Mouse (Mus musculus) hindbrain, postnatal 0 days (tissue): ENCODE data around the gene Nebl. TPM values are rescaled to one million over a fixed set of nuclear protein-coding genes. Genes with fewer than 3 reads are reported as not detected.

ENCODE experiments used
- ATAC-seq: fragments of 200-750 bp; cut with Nextera tagmentation; 2 replicates; pipeline ENCODE4 v1.8.0; 2017; ENCODE audit warnings: mild to moderate bottlenecking, moderate TSS enrichment, moderate library complexity
- DNase-seq: peaks from one replicate; pipeline ENCODE4 v3.0.0-alpha.2; 2015; ENCODE audit warnings: low spot score
- H3K27ac ChIP-seq: fragments of 300-500 bp; sonication (generic); 2 replicates; pipeline ENCODE4 v1.5.1; 2014; ENCODE audit warnings: mild to moderate bottlenecking
- H3K27me3 ChIP-seq: fragments of 300-500 bp; sonication (generic); 2 replicates; pipeline ENCODE4 v1.6.1; 2014; ENCODE audit warnings: low read length, mixed read lengths; ENCODE audit not compliant: insufficient read depth
- H3K36me3 ChIP-seq: fragments of 300-500 bp; sonication (generic); 2 replicates; pipeline ENCODE4 v1.6.1; 2014; ENCODE audit warnings: low read length, mixed read lengths; ENCODE audit not compliant: insufficient read depth
- H3K4me1 ChIP-seq: fragments of 300-500 bp; sonication (generic); 2 replicates; pipeline ENCODE4 v1.6.1; 2014; ENCODE audit warnings: antibody characterized with exemption, low read length, mixed read lengths; ENCODE audit not compliant: insufficient read depth
- H3K4me2 ChIP-seq: fragments of 300-500 bp; sonication (generic); 2 replicates; pipeline ENCODE4 v1.6.1; 2014; ENCODE audit warnings: low read depth, mild to moderate bottlenecking, low read length, moderate library complexity, mixed read lengths
- H3K4me3 ChIP-seq: fragments of 300-500 bp; sonication (generic); 2 replicates; pipeline ENCODE4 v1.5.1; 2014; ENCODE audit warnings: low read length
- H3K9ac ChIP-seq: fragments of 300-500 bp; sonication (generic); replicated peaks from 2 replicates; pipeline ENCODE4 v1.6.1; 2014; ENCODE audit warnings: mild to moderate bottlenecking, low read length, moderate library complexity, mixed read lengths
- H3K9me3 ChIP-seq: fragments of 300-500 bp; sonication (generic); 2 replicates; pipeline ENCODE4 v1.6.1; 2016; ENCODE audit warnings: low read length, mixed read lengths
- CTCF ChIP-seq: IDR thresholded peaks from 2 replicates; pipeline ENCODE4 v1.5.1; 2016; ENCODE audit warnings: antibody characterized with exemption, control low read depth, low read depth
- WGBS: fragments of 180-500 bp; shearing (Covaris S2); extraction: QIAGEN DNeasy Blood & Tissue Kit; methylation state at CpG from one replicate; pipeline ENCODE4 v1.1.7; 2014; 5-methylcytosine and 5-hydroxymethylcytosine counted together
- polyA plus RNA-seq: library from polyadenylated mRNA; unstranded; fragments of >200 nt; fragmentation: Nextera tagmentation; extraction: Ambion mirVana; gene quantifications from 2 replicates; pipeline ENCODE4 v1.2.1, GENCODE M21; 2015
- total RNA-seq: library from RNA; depleted of rRNA; stranded (reverse); fragments of >200 nt; gene quantifications from 2 replicates; pipeline ENCODE4 v1.2.3, GENCODE M21; 2014

Gene Nebl
- total and polyA plus RNA-seq, 2 experiments from 2014 or later: 15.4 to 25.8 TPM

DNA sequence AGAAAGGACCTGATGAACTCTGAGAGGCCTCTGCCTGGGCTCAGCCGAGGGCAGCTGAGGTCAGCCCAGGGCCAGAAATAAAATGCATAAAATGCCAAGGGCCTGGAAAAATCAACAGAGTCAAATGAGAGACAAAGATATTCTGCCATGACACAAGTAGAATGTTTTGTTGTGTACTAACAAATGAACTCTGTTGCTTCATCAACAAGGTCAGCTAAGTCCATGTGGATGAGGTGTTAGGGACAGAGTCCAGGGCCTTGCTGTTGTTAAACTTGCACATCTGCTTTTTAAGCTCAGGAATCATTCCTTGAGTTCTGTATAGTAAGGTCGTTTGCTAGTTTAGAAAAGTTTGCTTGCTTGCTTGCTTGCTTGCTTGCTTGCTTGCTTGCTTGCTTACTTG, 9.2 kb upstream of the Nebl start:
- no peak overlapping the region for H3K9ac ChIP-seq
- no peaks in the 10 kb centered on the region; the same call in 1 of the 2 replicates for H3K4me1 ChIP-seq
- no peak overlapping the region for H3K4me2 ChIP-seq
- DNase-seq: no peak
- no peaks in the 10 kb centered on the region for H3K36me3 ChIP-seq
- no peak overlapping the region for H3K27ac ChIP-seq
- H3K4me3 ChIP-seq: no peak overlapping the region
- no peaks in the 10 kb centered on the region for H3K27me3 ChIP-seq
- TF ChIP-seq CTCF: no peak
- ATAC-seq: no peak
- WGBS: 64% methylated on average over 2 of the region's 2 CpGs
- H3K9me3 ChIP-seq: no peaks in the 10 kb centered on the region

DNA sequence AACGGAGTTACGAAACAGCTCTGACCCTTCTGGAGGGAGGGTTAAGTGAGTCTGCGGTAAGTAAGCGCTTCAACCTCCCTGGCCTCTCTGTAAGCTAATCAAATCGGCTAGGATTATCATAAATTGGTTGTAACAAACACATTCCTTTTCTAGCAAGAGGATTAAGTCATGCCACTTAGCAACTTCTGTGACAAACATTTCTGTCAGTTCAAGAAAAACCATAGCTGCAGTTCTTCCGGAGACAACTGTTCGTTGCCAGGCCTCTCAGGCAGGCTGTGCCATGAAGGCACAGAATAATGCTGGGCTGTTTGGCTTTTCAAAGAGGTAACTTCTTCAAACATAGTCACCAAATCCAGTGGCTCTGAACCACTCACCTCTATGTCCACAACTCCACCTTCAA, 946 bp upstream of the Nebl start:
- DNase-seq (no peak), ATAC-seq (no peak)
- H3K4me1 ChIP-seq: no peaks in the 10 kb centered on the region
- TF ChIP-seq CTCF: no peak
- H3K27ac ChIP-seq: no peak overlapping the region
- no peak overlapping the region for H3K4me3 ChIP-seq
- H3K4me2 ChIP-seq: peak overlapping the region; percentile 91; the same call in 1 of the 2 replicates
- 40% methylated on average over 7 of the region's 7 CpGs for WGBS
- H3K27me3 ChIP-seq: 0 out of 2 replicates have a peak, but pooled peaks cover 3% of the 10 kb centered on the region
- H3K9ac ChIP-seq: no peak overlapping the region
- H3K36me3 ChIP-seq: no peaks in the 10 kb centered on the region
- H3K9me3 ChIP-seq: no peaks in the 10 kb centered on the region

DNA sequence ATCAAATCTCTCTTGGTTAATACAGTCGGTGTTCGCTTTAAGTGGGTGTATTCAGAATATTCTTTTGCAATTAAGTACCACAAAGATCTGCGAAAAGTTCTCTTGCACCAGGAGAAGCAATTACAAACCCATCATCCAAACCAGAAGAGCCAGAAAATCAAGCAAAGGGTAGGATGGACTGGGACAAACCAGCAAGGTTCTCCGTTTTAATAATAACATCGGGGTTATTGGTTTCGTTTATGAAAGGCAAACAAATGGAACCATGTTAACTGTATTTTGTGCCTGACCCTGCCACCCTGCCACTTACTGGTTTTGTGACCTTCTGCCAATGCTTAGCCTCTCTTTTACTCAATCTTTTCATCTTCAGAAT, 552 bp upstream of the Nebl start:
- WGBS: 13% methylated on average over 6 of the region's 6 CpGs
- no peak for ATAC-seq

DNA sequence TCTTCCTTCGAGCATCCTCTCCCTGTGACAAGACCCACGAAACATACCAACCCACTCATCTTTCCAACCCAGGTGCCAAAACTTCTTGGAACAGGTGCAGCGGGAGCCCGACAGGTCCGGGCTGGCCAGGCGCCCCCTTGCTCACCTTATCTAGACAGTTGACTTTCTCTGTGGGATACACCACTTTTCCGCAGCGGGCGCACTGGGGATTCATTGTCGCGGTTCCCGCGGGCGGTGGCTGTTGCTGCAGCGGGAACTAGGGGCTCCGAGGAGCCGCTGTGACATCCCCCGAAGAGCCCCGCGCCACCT, 662 bp downstream of the Nebl start:
- Histone ChIP-seq H3K27me3 (0 out of 2 replicates have a peak, but pooled peaks cover 3% of the 10 kb centered on the region), H3K27ac (peak overlapping the region; percentile 71), H3K9ac (peak overlapping the region; percentile 55), H3K9me3 (no peaks in the 10 kb centered on the region), H3K4me2 (peak overlapping the region; percentile 91), H3K4me1 (no peaks in the 10 kb centered on the region), H3K4me3 (peak overlapping the region; percentile 50), H3K36me3 (no peaks in the 10 kb centered on the region)
- WGBS: 2% methylated on average over 20 of the region's 20 CpGs
- DNase-seq (no peak), ATAC-seq (no peak)
- TF ChIP-seq CTCF: 0 out of 2 replicates have a peak, but pooled peaks have one; percentile 14

More for the DNA sequence above, 552 bp upstream of the Nebl start:
- Histone ChIP-seq H3K4me2 (peak overlapping the region; percentile 91), H3K27ac (peak overlapping the region; percentile 71; the same call in 1 of the 2 replicates), H3K4me3 (peak overlapping the region; percentile 50), H3K9ac (0 out of 2 replicates have a peak overlapping the region, but pooled peaks have one; percentile 55), H3K27me3 (0 out of 2 replicates have a peak, but pooled peaks cover 3% of the 10 kb centered on the region), H3K4me1 (no peaks in the 10 kb centered on the region), H3K9me3 (no peaks in the 10 kb centered on the region), H3K36me3 (no peaks in the 10 kb centered on the region)
- DNase-seq: no peak
- no peak for TF ChIP-seq CTCF

DNA sequence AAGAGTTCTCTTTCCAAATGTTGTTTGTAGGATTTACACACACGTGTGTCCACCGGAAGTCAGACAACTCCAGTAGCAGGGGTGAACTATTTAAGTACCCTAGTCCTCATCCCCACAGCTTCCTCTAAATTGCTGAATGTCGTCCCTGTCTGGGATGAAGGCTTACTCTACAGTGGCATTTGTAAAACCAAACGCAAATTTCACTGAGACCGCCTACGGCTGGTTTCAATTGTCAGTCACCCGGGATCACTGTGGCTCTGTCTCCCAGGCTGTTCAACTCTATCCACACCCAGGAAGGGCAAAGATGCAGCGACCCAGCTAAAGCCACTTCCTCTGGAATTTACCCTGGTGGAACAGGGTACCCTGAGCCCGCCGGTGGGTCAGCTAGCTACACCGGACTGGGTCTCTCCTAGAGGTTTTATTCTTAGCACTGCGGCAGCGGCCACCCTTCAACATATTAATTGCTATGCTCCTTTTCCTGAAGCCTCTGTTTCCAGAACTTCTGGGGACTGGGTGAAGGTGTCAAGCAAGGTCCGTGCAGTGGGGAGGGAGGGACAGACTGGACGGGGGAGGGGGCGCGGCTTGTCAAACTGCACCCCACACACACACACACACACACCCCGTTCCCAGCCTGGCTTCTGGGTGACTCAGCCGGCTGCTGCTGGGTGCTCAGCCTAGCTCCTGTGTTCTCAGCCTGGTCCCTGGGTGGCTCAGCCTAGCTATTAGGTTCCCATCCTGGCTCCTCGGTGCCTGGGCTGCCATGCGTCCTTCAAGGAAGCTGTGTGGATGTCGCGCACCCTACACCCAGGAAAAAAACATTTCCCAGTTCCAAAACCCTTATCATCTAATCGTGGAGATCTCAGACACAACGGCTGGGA, 1.3 kb downstream of the Nebl start:
- 3% methylated on average over 25 of the region's 25 CpGs for WGBS
- Histone ChIP-seq H3K9ac (peak overlapping the region; percentile 55), H3K27ac (peak overlapping the region; percentile 71; the same call in 1 of the 2 replicates), H3K4me3 (peak overlapping the region; percentile 50), H3K36me3 (no peaks in the 10 kb centered on the region), H3K4me2 (peak overlapping the region; percentile 91), H3K4me1 (no peaks in the 10 kb centered on the region), H3K27me3 (0 out of 2 replicates have a peak, but pooled peaks cover 3% of the 10 kb centered on the region), H3K9me3 (no peaks in the 10 kb centered on the region)
- peak; percentile 41 for ATAC-seq
- peak; percentile 41 for DNase-seq
- no peak for TF ChIP-seq CTCF

DNA sequence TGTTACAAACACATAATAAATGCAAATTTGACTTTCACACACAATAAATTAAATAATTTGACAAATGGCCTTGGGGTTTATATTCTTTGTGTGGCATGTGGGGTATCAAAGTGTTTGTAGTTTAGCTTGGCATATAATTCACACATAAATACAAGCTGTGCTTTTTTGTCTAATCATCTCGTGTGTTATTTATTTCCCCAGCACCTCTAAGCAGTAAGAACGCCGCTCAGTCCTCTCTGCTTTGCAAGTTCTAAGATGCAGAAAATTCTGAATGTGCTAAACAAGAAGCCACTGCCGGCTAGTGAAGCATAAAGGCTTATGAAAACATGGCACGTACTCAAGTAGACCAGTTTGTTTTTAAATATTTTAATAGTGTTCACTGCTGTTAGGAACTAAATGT, 6.9 kb downstream of the Nebl start:
- no peak overlapping the region for H3K4me3 ChIP-seq
- no peaks in the 10 kb centered on the region for H3K4me1 ChIP-seq
- no peaks in the 10 kb centered on the region for H3K27me3 ChIP-seq
- ATAC-seq (no peak), DNase-seq (no peak)
- H3K27ac ChIP-seq: no peak overlapping the region
- H3K36me3 ChIP-seq: no peaks in the 10 kb centered on the region
- H3K9ac ChIP-seq: no peak overlapping the region
- H3K9me3 ChIP-seq: no peaks in the 10 kb centered on the region
- no peak overlapping the region for H3K4me2 ChIP-seq
- no peak for TF ChIP-seq CTCF
- 50% methylated on average over 5 of the region's 5 CpGs for WGBS
